Mouse (Mus musculus) heart, embryonic 12.5 days (tissue): ENCODE measurements around the gene Chrnb2. TPM values are rescaled to one million over a fixed set of nuclear protein-coding genes. Genes with fewer than 3 reads are reported as not detected.

Experiments
- ATAC-seq: fragments of 200-750 bp; cut with Nextera tagmentation; 2 replicates; pipeline ENCODE4 v1.8.0; 2017; ENCODE audit warnings: moderate TSS enrichment, moderate library complexity; ENCODE audit not compliant: insufficient number of reproducible peaks, low FRiP score
- H3K27ac ChIP-seq: fragments of 300-500 bp; sonication (generic); 2 replicates; pipeline ENCODE4 v1.5.1; 2016; ENCODE audit warnings: mild to moderate bottlenecking, moderate library complexity; ENCODE audit not compliant: poor library complexity, severe bottlenecking
- H3K27me3 ChIP-seq: fragments of 300-500 bp; sonication (generic); replicated peaks from 2 replicates; pipeline ENCODE4 v1.6.1; 2016; ENCODE audit warnings: mild to moderate bottlenecking, moderate library complexity
- H3K36me3 ChIP-seq: fragments of 300-500 bp; sonication (generic); 2 replicates; pipeline ENCODE4 v1.6.1; 2016; ENCODE audit warnings: mild to moderate bottlenecking, moderate library complexity
- H3K4me1 ChIP-seq: fragments of 300-500 bp; sonication (generic); replicated peaks from 2 replicates; pipeline ENCODE4 v1.6.1; 2016; ENCODE audit warnings: mild to moderate bottlenecking
- H3K4me2 ChIP-seq: fragments of 300-500 bp; sonication (generic); 2 replicates; pipeline ENCODE4 v1.6.1; 2016; ENCODE audit warnings: mild to moderate bottlenecking, moderate library complexity
- H3K4me3 ChIP-seq: fragments of 300-500 bp; sonication (generic); 2 replicates; pipeline ENCODE4 v1.5.1; 2016; ENCODE audit warnings: mild to moderate bottlenecking
- H3K9ac ChIP-seq: fragments of 300-500 bp; sonication (generic); 2 replicates; pipeline ENCODE4 v1.6.1; 2016; ENCODE audit warnings: mild to moderate bottlenecking, moderate library complexity
- H3K9me3 ChIP-seq: fragments of 300-500 bp; sonication (generic); replicated peaks from 2 replicates; pipeline ENCODE4 v1.6.1; 2016; ENCODE audit warnings: mild to moderate bottlenecking, moderate library complexity
- WGBS: fragments of 180-500 bp; shearing (Covaris S2); methylation state at CpG from one replicate; pipeline ENCODE4 v1.1.7; 2016; 5-methylcytosine and 5-hydroxymethylcytosine counted together
- polyA plus RNA-seq: library from polyadenylated mRNA; unstranded; fragments of >200 nt; fragmentation: Nextera tagmentation; extraction: Ambion mirVana; gene quantifications from 2 replicates; pipeline ENCODE4 v1.2.1, GENCODE M21; 2016

Chrnb2 gene
- polyA plus RNA-seq, 1 experiment from 2014 or later = 0.32 TPM

- no peaks in the 10 kb centered on the region for H3K27me3 ChIP-seq
- no peak overlapping the region for H3K9ac ChIP-seq
- ATAC-seq = no peak
- H3K27ac ChIP-seq = no peak overlapping the region
- peaks cover 11% of the 10 kb centered on the region for H3K4me1 ChIP-seq
- H3K4me2 ChIP-seq = no peak overlapping the region
- H3K9me3 ChIP-seq = no peaks in the 10 kb centered on the region
- H3K36me3 ChIP-seq = peaks cover 77% of the 10 kb centered on the region
- WGBS = 76% methylated on average over 4 of the region's 4 CpGs
- no peak overlapping the region for H3K4me3 ChIP-seq
These were observed 15.7 kb upstream of the Chrnb2 start for GRCm38 (mm10) chr3:89780102-89780501.

- Histone ChIP-seq H3K4me1 (peaks cover 26% of the 10 kb centered on the region), H3K27ac (no peak overlapping the region), H3K9me3 (no peaks in the 10 kb centered on the region), H3K9ac (no peak overlapping the region), H3K27me3 (no peaks in the 10 kb centered on the region), H3K4me2 (no peak overlapping the region), H3K36me3 (peaks cover 49% of the 10 kb centered on the region), H3K4me3 (no peak overlapping the region)
- 84% methylated on average over 4 of the region's 4 CpGs for WGBS
- no peak for ATAC-seq
These were observed 11.6 kb upstream of the Chrnb2 start for GRCm38 (mm10) chr3:89776001-89776400.

- Histone ChIP-seq H3K9ac (peak overlapping the region; percentile 99), H3K4me2 (peak overlapping the region; percentile 81), H3K36me3 (peaks cover 36% of the 10 kb centered on the region), H3K27ac (peak overlapping the region; percentile 99), H3K4me1 (peaks cover 26% of the 10 kb centered on the region), H3K9me3 (no peaks in the 10 kb centered on the region), H3K4me3 (peak overlapping the region; percentile 99), H3K27me3 (no peaks in the 10 kb centered on the region)
- 37% methylated on average over 15 of the region's 15 CpGs for WGBS
- no peak for ATAC-seq
These were observed 10.0 kb upstream of the Chrnb2 start for GRCm38 (mm10) chr3:89774236-89774960.

DNA sequence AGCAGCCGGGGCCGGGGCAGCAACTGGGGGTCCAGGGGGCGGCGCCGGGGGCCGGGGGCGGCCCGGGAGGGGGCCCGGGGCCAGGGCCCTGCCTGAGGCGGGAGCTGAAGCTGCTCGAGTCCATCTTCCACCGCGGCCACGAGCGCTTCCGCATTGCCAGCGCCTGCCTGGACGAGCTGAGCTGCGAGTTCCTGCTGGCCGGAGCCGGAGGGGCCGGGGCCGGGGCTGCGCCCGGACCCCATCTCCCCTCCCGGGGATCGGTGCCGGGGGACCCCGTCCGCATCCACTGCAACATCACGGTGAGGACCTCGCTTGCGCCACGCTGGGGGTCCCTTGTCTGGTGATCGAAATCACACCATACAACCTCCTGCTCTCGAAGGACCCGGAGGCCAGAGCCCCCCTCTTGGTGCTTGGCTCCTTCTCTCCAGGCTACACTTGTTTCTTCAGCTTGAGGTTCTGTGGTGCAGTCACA is 9.3 kb upstream of the Chrnb2 start:
- H3K27ac ChIP-seq = peak overlapping the region; percentile 99
- 0% methylated on average over 25 of the region's 37 CpGs for WGBS
- ATAC-seq = peak; percentile 63
- H3K4me1 ChIP-seq = peaks cover 26% of the 10 kb centered on the region
- peak overlapping the region; percentile 99 for H3K4me3 ChIP-seq
- peak overlapping the region; percentile 81 for H3K4me2 ChIP-seq
- peak overlapping the region; percentile 99 for H3K9ac ChIP-seq
- H3K27me3 ChIP-seq = no peaks in the 10 kb centered on the region
- H3K36me3 ChIP-seq = peaks cover 29% of the 10 kb centered on the region
- no peaks in the 10 kb centered on the region for H3K9me3 ChIP-seq

DNA sequence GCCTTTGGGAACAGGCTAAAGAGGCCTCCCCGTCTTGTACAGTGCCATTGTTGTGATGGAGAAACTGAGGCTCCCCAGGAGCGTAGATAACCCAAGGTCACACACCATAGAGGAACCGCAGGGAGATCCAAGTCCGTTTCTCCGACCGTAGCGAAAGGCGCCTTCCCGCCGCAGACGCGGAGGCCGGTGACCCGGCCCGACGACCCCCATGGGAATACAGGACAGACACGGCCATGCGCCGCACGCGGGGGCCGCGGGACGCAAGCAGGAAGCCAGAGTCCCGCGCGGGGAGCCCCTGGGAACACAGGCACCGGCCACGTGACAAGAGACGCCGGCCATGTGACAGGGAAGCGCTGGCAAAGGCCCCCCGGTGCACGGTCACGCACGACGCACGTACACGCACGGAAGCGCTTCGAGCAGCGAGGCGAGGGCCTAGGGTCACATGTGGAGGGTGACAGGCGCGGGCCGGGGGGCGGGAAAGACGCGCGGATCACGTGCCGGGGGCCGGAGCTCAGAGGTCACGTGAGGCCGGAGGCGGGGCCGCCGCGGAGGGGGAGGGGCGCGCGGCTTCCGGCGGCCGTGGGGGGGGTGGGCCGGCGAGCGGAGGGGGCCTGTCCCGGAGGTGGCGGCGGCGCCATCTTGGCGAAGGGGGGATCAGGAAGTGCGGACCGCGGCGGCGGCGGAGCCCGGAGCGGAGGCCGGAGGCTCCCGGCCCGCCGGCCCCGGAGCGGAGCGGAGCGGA is 8.7 kb upstream of the Chrnb2 start, which contains the start of gene Ube2q1:
Ube2q1 (plus strand) TSS at position 649 of the 742 bp plus-strand sequence.
- ATAC-seq = peak; percentile 95
- H3K4me3 ChIP-seq = peak within 1 kb of the TSS; percentile 99
- H3K27me3 ChIP-seq = no peaks in the 10 kb centered on the region
- no peaks in the 10 kb centered on the region for H3K9me3 ChIP-seq
- peaks cover 26% of the 10 kb centered on the region for H3K4me1 ChIP-seq
- peak within 1 kb of the TSS; percentile 99 for H3K27ac ChIP-seq
- peak within 1 kb of the TSS; percentile 99 for H3K9ac ChIP-seq
- WGBS = 1% methylated on average over 68 of the region's 90 CpGs
- peaks cover 23% of the 10 kb centered on the region for H3K36me3 ChIP-seq
- H3K4me2 ChIP-seq = peak within 1 kb of the TSS; percentile 81

DNA sequence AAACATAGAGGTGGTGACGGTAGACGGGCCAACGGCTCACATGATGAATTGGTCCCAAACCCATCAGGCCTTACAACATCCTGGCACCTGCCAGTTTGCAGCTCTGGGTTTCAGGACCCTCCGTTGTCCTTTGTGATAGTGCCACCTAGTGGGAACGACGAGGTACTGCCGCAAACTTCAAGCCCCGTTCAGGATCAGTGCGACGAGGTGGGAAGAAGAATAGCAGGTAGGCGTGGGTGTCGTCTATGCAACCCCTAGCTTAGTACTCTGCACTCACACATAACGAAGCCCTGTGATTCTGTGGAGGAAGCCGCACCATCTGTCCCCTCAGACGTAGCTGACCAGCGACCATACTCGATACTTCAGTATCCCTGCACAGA is 8.1 kb upstream of the Chrnb2 start:
- 4% methylated on average over 17 of the region's 17 CpGs for WGBS
- H3K4me3 ChIP-seq = peak overlapping the region; percentile 99
- peaks cover 19% of the 10 kb centered on the region for H3K36me3 ChIP-seq
- peak overlapping the region; percentile 81 for H3K4me2 ChIP-seq
- peak overlapping the region; percentile 99 for H3K27ac ChIP-seq
- H3K27me3 ChIP-seq = no peaks in the 10 kb centered on the region
- no peaks in the 10 kb centered on the region for H3K9me3 ChIP-seq
- peaks cover 26% of the 10 kb centered on the region for H3K4me1 ChIP-seq
- H3K9ac ChIP-seq = peak overlapping the region; percentile 99
- peak; percentile 59 for ATAC-seq

GRCm38 (mm10) chr3:89770425-89771002 is 6.1 kb upstream of the Chrnb2 start:
- no peak overlapping the region for H3K27ac ChIP-seq
- no peak overlapping the region for H3K9ac ChIP-seq
- 43% methylated on average over 2 of the region's 2 CpGs for WGBS
- ATAC-seq = no peak
- H3K36me3 ChIP-seq = 0 out of 2 replicates have a peak, but pooled peaks cover 2% of the 10 kb centered on the region
- no peak overlapping the region for H3K4me2 ChIP-seq
- peaks cover 8% of the 10 kb centered on the region; the same call in 1 of the 2 replicates for H3K27me3 ChIP-seq
- no peaks in the 10 kb centered on the region for H3K9me3 ChIP-seq
- H3K4me3 ChIP-seq = no peak overlapping the region
- peaks cover 19% of the 10 kb centered on the region for H3K4me1 ChIP-seq

GRCm38 (mm10) chr3:89769584-89769983 is 5.2 kb upstream of the Chrnb2 start:
- 0 out of 2 replicates have a peak, but pooled peaks cover 2% of the 10 kb centered on the region for H3K36me3 ChIP-seq
- no peak overlapping the region for H3K4me2 ChIP-seq
- WGBS = 67% methylated on average over 7 of the region's 7 CpGs
- peaks cover 17% of the 10 kb centered on the region; the same call in 1 of the 2 replicates for H3K27me3 ChIP-seq
- no peak overlapping the region for H3K4me3 ChIP-seq
- no peak overlapping the region for H3K9ac ChIP-seq
- no peaks in the 10 kb centered on the region for H3K9me3 ChIP-seq
- peaks cover 10% of the 10 kb centered on the region for H3K4me1 ChIP-seq
- no peak overlapping the region for H3K27ac ChIP-seq
- ATAC-seq = no peak

DNA sequence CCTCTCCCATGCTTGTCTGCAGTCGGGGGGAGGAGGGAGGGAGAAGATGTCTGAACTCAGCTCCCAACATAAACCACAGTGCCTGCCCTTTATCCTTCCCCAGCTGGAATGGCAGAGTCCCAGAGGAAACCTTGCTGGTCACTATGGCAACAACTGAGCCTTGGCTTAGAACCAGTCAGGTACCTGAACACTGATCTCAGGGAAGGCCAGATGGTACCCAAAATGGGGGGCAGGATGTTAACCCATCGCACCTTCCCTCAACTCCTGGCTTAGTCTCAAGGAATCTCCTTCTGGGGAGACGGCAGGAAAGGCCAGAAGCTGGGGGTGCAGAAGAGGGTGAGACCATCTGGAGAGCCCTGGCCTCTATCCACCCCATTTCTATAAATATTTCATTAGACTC is 4.6 kb downstream of the Chrnb2 start:
- H3K9ac ChIP-seq = no peak overlapping the region
- H3K4me2 ChIP-seq = no peak overlapping the region
- H3K9me3 ChIP-seq = no peaks in the 10 kb centered on the region
- H3K4me3 ChIP-seq = no peak overlapping the region
- WGBS = 59% methylated on average over 3 of the region's 3 CpGs
- 0 out of 2 replicates have a peak, but pooled peaks cover 6% of the 10 kb centered on the region for H3K4me1 ChIP-seq
- no peak overlapping the region for H3K27ac ChIP-seq
- peaks cover 35% of the 10 kb centered on the region for H3K27me3 ChIP-seq
- H3K36me3 ChIP-seq = no peaks in the 10 kb centered on the region
- ATAC-seq = no peak

DNA sequence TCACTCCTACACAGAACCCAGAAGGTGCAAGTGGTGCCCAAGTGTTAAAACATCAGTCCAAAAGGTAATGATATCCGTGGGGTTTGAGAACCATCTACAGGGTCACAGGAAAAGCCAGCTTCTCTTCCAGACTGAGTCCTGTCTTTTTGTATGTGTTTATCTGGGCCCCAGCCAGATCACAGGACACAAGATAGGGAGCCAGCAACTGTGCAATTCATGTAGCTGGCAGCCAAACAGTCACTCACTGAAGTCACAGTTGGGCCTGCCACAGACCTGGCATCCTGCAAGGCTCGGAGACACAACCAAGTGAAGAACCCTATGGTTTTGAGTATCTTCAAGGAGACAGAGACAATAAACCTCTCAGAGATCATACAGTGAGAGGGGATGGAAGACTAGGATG is 6.6 kb downstream of the Chrnb2 start:
- no peaks in the 10 kb centered on the region for H3K36me3 ChIP-seq
- no peaks in the 10 kb centered on the region for H3K9me3 ChIP-seq
- H3K27ac ChIP-seq = no peak overlapping the region
- peaks cover 19% of the 10 kb centered on the region for H3K27me3 ChIP-seq
- 0 out of 2 replicates have a peak, but pooled peaks cover 4% of the 10 kb centered on the region for H3K4me1 ChIP-seq
- no peak overlapping the region for H3K4me2 ChIP-seq
- H3K9ac ChIP-seq = no peak overlapping the region
- 59% methylated on average over 2 of the region's 2 CpGs for WGBS
- no peak overlapping the region for H3K4me3 ChIP-seq
- no peak for ATAC-seq

DNA sequence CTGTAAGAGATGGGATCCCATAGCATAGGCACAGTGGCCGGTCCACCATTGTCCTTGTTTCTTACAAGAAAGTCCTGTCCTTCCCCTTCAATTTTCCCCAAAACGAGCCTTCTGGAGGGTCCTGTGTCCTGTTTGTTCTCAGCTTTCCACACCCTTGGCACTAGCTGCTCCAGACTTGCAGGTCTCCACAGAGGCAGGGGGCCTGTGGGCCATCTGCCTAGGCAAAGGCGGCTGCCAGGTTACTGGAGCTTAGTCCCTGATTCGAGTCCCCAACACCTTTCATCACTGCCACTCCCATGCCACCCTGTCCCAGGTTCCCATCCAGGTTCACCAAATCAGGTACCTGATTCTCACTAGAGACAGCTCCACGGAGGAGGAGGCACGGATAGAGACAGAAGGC is 9.1 kb downstream of the Chrnb2 start:
- 62% methylated on average over 6 of the region's 6 CpGs for WGBS
- Histone ChIP-seq H3K27me3 (peaks cover 3% of the 10 kb centered on the region), H3K4me3 (no peak overlapping the region), H3K4me2 (no peak overlapping the region), H3K36me3 (peaks cover 22% of the 10 kb centered on the region), H3K27ac (no peak overlapping the region), H3K4me1 (0 out of 2 replicates have a peak, but pooled peaks cover 4% of the 10 kb centered on the region), H3K9ac (no peak overlapping the region), H3K9me3 (no peaks in the 10 kb centered on the region)
- ATAC-seq = no peak
